Mouse (Mus musculus) layer of hippocampus, postnatal 14 days (tissue): ENCODE measurements at regions not wholly inside any gene's neighbourhood (a gene's known extent, or its start where the extent isn't known, plus 50 kb on each side); places are given as distances from the start of the nearest gene placed in this dataset.

Source experiments
- DNase-seq, 2 experiments: peaks; one replicate each; pipeline ENCODE4 v3.0.0; 2021 to 2022; ENCODE audit warnings: low spot score in 2 of 2, mixed read lengths in 1 of 2

GRCm38 (mm10) chr1:105081942-105082341 lies 274.6 kb downstream of the Rnf152 start:
- DNase-seq = no peak

DNA sequence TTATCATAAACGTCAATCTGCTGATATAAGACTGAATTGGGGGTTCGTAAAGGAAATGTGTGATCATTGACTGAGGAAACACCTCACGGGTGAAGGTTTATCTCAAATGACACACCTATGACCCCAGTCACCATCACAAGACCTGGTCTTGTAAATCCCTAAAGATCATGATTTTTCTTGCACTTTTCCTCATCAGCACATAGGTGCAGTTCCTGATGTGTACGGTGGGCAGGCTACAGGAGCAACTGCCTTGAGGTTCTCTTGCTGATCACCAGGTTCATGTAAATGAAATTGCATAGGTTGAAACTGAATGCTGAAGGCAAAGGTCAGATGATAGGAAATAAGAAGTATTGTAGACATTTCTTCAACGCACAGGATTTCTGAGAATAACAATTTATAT lies 277.1 kb downstream of the Rnf152 start:
- no peak for DNase-seq

DNA sequence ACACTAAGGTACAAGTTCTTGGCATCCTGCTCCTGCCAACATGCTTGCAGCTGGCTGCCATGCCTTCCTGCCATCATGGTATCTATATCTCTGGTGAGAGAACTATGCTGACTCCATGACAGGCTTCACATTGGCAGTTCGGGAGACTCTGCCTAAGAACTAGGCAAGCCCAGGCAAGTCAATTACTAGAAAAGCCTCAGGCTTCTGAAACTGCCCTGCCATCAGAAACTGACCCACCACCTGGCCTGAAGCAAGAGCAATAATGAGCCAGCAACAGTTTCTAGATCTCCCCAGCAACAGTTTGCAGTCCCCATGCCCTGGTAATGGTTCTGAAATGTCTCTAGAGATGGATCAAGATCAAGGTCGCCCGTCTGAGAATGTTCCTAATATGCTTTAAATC lies 280.8 kb downstream of the Rnf152 start:
- no peak for DNase-seq

DNA sequence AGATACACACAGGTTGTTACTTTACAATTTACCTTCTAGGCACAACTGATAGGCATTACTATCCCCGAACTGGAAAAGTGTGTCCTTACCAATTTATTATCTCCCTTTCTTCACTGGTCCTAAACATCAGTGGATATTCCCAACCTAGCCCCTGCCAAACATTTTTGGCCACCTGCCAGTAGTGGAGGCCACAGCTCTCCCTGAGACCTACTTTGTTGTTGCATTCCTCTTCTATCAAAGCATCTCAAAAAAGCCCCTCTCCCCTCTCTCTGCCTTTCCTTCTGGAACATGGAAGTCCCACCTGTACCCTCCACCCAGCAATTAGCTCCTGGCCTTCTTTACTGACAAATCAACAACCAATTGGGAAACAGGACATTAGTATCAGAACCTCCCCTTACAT lies 282.2 kb downstream of the Rnf152 start:
- no peak for DNase-seq

- DNase-seq = no peak
Measured at GRCm38 (mm10) chr1:105070661-105071455, 285.7 kb downstream of the Rnf152 start.

- DNase-seq = peak; percentile 10 to 19
Measured at GRCm38 (mm10) chr1:105067902-105068301, 288.6 kb downstream of the Rnf152 start.

- peak in 1 of 2 experiments; percentile 67 for DNase-seq
Measured at GRCm38 (mm10) chr1:105067049-105067795, 289.3 kb downstream of the Rnf152 start.

DNA sequence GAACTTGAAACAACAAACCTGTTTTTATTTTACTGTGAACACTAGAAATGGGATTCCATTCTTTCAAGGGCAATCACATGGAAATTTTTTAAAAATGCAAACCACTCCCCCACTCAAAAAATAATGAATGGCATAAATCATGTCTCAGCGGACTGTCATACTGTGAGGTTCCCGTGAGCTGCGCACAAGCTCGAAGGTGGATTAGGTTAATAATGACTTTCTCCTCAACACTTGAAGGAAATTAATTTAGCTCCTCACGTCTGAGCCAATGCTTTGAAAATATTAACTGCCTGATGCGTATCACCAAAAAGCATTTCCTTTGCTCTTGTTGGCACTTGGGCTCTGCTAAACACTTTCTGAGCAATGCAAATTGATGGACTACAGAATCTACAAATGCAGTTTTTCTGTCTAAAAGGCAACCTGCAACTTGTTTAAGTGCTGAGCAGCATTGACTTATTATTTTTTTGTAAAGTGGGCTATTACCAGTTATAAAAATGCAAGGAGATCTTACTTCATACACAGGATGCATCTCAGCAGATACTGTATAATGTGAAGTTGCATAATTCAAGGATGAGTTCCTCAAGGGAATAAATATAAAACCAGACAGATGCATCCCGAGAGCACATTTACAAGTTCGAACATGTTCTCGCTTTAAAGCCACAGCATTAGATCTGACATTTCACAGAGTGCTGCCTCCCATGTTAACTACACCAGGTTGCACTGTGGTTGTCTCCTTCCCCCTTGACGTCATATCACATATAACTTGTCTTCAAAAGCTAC lies 282.4 kb downstream of the Cdh20 start:
- DNase-seq = no peak
